Mouse (Mus musculus) mature B cell (primary cell): ENCODE data around the gene Npb.

Source experiments
- in situ Hi-C: fragments of 300-500 bp; cut with MboI; formaldehyde crosslinking; loops from 2 replicates; pipeline ENCODE4 v1.14.3; 2019

Npb gene

GRCm38 (mm10) chr11:120615606-120616203 lies 7.4 kb downstream of the Npb start:
- in situ Hi-C loops = no loop called here

DNA sequence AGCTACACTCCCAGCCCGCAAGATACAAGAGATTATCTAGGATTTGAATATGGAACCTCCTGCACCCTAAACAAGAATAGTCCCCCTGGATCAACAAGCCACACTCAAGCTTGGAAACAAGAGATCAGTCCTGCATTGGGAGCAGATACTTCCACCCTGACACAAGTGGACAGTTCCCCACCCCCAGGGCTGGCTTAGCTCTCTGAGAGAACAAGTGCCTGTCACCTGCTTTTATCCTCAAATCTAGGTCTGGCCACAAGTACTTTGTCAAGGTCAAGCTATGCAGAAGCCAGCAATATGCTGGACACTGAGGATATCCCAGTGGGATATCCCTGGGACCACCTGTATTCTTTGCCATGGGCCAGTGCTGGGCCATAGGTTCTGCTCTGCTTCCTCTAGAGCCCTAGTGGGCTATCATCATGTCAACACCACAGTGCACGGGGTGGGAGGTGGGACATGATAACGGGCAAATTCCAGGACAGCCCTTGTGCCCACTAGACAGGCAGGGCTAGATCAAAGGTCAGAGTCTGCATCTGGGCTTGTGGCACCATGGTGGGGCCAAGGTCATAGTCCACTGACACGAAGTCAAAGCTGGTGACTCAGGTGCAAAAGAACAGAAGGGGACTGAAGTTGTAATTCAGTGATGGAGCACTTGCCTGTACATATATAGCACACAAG lies 8.5 kb downstream of the Npb start:
- in situ Hi-C loops = no loop called here

- in situ Hi-C loops = no loop called here
Observed at GRCm38 (mm10) chr11:120617519-120618112, 9.3 kb downstream of the Npb start, which contains the start of gene Pcyt2. TSS of gene Pcyt2 (minus strand) at chr11:120617936.

DNA sequence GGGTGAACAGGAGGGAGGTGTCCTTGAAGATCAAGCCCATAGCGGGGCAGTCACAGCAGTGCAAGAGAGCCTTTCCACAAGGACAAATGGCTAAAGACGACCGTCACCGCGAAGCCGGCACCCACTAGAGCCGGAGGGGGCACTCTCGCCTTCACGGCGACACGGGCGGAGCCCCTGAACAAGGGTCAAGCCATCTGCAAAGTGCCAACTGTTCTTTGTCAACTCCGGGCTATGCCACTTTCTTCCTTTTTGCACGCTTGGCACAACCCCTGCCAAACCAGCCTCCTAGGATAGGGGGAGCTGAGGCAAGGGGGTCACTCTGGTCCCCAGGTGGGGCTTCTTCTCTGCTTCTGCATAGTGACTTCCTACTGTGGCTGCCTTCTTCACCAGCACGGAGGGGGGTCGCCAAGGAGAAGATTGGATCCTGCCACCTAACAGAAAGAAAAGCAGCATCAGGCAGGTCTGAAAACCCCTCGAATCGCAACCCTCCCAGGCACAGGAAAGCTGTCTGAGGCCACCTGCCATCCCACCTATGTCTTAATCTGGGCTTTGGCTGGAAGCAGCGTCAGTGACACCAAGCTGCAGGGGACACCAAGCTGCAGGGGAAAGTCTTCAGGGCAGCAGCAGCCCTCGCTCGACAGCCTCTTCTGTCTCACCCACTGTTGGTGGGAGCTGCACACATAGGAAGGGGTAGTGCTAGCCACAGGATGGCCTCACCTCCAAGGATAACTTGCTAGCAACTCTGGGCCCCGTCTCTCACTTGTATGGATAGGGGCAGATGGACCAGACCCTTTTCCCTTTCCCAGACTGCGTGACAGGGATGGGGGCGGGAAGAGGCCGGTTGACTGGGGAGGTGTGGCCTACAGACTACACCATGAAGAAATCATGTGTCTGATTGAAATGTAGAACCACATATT lies 10.6 kb downstream of the Npb start:
- in situ Hi-C loops = no loop called here

DNA sequence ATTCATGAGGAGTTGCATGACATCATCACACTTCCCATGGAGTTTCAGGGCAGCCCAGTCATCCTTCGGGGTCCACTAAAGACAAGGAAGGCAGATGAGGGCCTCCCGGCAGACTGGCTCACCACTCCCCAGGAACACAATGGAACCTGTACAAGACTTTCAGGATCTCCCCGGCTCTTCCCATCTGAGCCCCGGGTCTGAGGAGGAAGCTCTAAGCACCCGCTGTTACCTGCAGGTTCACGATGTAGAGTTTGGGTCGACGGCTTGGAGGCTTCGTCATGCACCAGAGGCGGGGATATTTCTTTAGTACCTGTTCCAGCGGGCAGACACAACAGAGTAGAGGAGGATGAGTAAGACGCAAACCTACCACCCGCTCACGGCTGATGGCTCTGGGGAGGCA lies 11.9 kb downstream of the Npb start:
- in situ Hi-C loops = no loop called here

DNA sequence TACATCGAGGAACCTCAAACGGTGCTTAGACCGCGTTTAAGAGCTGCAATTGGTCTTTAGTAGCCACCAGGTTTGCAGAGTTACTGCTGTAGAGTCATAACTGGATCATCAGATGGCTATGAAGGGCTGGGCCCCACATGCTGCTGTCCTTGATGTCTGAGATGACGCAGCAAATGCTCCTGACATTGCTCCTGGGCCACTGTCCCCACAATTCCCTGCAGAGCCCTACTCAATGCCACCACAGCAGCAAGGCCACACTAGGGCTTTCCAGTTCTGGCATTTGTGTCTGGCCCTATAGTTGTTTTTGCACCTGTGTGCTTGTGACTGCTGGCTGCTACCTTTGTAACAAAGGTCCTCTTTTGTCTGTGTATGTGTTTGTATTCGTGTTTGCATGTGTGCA lies 14.5 kb downstream of the Npb start:
- in situ Hi-C loops = no loop called here

- in situ Hi-C loops = no loop called here
Observed at GRCm38 (mm10) chr11:120623961-120624679, 15.8 kb downstream of the Npb start.

DNA sequence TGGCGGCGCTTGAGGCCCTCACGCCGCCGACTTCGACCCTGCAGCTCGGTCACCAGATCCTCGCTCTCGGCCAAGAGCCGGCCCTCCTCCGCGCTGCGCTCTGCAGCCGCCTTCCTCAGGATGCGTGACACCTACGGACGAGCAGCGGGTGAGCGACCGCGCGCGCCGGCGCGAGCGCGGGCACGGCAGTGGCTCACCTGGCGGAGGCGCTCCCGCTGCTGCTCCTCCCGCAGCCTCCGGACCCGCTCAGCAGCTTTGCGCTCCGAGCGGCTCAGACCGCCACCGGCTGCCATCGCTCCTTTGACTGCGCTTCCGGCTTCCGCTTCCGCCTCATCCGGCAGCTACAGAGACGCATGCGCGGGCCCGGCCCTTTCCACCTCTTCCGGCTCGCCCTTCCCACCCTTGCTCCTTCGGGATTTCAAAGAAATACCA lies 16.4 kb downstream of the Npb start:
- in situ Hi-C loops = no loop called here

GRCm38 (mm10) chr11:120625152-120625775 lies 17.0 kb downstream of the Npb start, which contains the start of gene Sirt7:
TSS of gene Sirt7 (minus strand) at chr11:120625240.
- in situ Hi-C loops = no loop called here

DNA sequence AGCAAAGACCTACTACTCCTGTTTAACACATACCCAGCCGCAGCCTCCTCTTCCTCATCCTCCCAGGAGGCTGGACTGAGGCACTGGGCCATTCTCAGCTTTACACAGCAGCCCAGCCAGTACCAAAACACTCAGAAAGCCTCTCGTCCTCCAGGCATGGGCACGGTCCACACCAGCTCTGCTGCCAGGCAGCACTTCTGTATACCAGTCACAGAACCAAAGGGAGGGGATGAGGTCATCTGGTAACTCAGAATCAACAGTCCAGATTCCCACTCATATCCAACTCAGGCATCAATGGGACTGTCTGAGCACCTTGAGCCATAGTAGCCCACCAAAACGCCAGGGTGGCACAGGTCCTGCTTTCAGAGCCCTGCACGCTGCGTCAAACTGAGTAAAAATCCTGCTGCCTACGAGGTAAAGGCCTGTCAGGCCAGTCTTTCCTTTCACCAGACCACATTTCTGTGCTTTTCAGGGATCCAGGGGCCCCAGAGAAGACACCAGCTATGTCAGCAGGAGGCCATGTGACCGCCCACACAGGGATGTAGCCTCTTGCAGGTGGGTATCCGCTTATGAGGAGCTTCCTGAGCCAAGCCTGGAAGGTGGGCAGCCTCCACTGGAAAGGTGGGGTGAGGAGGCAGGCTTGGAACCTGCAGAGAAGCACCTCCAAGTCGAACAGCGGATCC lies 18.6 kb downstream of the Npb start:
- in situ Hi-C loops = no loop called here

- in situ Hi-C loops = no loop called here
Observed at GRCm38 (mm10) chr11:120627468-120628300, 19.4 kb downstream of the Npb start.

DNA sequence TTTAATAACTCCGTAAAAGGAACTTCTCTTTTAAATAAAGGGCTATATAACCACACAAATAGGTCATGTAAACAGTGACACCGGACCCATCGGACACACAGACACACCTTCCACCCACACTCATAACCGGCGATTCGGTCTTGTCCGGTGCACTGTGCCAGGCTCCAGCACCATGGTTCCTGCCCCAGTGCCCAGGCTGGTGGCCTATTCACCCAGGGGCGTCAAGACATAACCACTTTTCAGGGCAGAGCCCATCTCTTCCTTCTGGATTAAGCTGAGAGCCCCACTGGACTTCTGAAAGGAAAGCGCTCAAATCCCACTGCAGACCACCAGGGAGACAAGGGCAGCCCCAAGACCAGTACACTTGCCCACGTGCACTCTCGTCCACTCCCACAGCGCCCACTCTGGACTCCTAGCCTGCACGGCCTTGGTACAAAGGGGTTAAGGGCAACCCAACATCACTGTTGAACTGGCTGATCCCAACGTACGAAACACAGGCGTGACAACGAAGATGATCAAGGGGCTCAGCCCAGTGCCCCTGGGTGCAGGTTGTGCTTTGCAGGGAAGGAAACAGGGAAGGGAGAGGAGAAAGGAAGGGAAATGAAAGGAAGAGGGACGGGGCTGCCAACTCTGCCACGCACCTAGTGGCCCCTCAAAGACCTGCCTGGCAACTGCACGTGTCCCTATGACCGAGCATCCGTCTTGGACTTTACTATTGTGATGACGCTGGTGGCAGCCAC lies 20.5 kb downstream of the Npb start:
- in situ Hi-C loops = no loop called here

DNA sequence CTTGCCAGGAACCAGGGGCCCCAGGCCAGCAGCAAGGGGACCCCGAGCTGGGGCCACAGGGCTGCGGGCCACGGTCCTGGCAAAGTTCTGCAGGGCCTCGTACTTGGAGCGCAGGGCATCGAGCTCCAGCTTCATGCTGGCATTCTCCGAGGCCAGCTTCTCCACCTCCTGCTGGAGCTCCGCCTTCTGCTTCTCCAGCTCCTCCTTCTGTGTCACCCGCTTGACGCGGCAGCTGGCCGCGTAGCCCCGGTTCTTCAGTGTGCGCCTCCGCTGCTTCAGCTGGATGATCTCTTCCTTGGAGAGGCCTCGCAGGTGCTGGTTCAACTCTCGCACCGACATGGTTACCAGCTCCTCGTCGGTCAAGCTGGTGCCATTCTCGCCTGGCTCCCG lies 21.1 kb downstream of the Npb start:
- in situ Hi-C loops = no loop called here

DNA sequence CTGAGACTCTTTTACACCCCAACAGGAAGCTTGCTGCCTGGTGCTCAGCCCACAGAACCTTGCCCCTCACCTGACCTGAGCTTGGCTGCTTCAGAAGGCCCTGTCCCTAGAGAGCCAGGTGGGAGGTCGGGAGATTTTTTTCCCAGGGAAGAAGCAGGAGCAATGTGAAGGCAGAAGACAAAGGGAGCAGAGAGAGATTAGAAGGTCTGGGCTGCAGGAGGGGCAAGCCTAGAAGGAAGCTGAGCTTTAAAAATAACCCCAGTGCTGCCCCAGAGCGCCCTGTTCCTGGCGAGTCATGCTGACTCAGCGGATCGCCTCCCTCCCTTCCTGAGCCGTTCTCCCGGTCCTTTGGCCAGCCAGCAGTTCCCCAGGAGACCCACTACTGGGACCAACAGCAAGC lies 21.6 kb downstream of the Npb start:
- in situ Hi-C loops = loop anchor here (5.0 kb wide), 1 partner anchor 42 kb away; the partner anchor contains the start of gene Aspscr1

GRCm38 (mm10) chr11:120630401-120630871 lies 22.2 kb downstream of the Npb start:
- in situ Hi-C loops = loop anchor here (5.0 kb wide), 1 partner anchor 42 kb away; the partner anchor contains the start of gene Aspscr1

GRCm38 (mm10) chr11:120630881-120631725 lies 22.8 kb downstream of the Npb start:
- in situ Hi-C loops = loop anchor here (5.0 kb wide), 1 partner anchor 41 kb away; the partner anchor contains the start of gene Aspscr1

DNA sequence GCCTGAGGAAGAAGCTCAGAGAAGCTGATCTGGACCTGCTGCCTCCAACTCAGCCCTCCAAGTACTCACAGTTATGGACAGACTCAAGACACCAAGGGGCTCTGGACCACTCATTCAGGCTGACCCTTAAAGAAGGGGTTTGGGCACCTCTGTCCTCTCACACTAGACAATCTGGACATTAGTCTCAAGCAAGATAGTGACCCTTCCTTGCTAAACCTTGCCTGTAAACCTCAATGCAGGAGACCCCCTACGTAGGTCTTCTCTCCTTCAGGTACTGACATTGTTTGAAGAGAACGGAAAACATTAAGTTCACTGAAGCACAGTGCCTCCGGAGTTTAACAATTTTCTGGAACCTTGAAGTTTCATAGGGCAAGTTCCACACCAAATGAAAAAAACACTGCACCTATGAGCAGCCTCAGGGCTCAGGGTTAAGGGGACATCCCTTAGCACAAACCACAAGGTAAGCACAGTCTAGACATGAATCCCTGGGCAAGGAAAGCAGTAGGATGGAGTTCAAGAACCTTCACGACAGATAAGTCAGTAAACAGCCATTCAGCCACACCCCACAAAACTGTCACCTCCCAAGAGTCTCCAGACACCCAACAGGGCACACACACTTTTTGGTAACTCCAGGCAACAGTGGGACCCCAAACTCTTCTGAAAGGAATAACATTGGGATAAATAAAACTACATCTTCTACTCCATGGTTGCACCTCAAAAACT lies 23.6 kb downstream of the Npb start:
- in situ Hi-C loops = loop anchor here (5.0 kb wide), 1 partner anchor 40 kb away; the partner anchor contains the start of gene Aspscr1
